Mouse (Mus musculus): ENCODE data around the gene Gm10300. TPM values are rescaled to one million over a fixed set of nuclear protein-coding genes. Genes with fewer than 3 reads are reported as not detected.
A peak's percentile ranks its signal among the peaks of the same experiment; 100 is the strongest.

Gm10300 gene
- total RNA-seq, 2 experiments from 2014 or later = not detected

DNA sequence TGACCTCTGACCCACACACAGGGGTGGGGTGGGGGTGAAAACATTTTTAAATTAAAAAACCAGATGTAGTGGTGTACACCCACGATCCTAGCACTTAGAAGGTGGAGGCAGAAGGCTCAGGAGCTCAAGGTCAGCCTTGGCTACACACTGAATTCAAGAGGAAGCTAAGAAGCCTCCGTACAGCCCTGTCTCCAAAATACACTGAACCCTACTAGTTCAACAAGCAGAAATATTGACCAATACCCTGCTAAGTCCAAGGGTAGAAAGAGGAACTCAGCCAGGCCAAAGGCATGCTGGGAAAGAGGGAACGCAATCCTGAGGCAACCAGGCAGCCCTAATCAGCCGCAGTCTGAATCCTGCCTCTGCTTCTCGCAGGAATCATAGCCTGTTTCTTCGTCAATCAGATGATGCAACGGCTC lies 3.8 kb downstream of the Gm10300 start:
- DNase-seq (ENCODE audit: low spot score in 2 of 2) = no peak

DNA sequence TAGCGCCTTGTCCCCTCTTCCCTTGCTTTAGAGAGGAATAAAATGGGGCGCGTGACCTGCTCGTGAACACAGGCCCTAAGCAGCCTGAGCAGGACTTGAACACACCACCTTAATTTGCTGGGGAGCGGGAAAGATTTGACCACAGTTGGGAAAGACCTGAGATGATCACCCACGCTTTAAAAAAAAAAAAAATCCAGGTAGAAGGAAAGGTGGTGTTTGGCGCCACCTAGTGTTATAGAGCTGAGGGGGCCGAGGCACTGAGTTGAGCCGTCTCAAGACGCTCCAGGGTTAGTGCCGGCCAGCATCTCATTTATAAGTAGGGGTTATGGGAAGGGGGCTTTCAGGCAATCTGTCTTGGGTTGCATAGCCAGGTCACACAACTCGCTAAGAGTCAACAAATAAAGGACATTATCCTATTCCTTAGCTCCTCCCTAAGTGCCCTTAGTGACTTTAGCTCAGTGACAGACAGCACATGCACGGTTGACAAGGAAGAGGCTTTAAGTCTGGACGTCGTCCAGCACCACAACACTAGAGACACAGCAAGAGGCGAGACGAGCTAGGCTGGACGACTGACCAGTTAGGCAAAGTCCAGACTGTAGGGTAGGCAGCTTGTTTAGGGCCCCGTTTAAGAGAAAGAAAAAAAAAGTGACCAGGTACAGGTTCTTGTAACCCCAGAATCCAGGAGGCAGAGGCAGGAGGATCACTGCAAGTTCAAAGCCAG lies 5.2 kb downstream of the Gm10300 start:
- DNase-seq (ENCODE audit: low spot score in 2 of 2) = peak in 1 of 2 experiments; percentile 74

DNA sequence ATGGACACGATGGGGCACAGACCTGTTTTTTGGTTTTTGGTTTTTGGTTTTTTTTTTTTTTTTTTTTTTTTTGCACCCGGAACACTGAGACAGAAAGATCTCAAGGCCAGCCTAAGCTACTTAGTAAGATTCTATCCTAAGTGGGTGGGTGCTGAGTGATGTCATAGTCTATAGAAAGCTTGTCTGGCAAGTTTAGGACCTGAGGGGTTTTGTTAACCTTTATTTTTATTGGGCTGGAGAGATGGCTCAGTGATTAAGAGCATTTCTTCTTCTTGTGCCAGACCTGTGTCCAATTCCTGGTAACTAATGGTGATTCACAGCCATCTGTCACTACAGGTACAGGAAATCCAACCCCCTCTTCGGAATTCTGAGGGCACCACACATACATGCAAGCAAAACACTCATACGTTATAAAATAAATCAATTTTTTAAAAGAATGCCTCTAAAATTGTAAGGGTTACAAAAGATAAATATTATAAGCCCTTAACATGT lies 6.0 kb downstream of the Gm10300 start:
- DNase-seq (ENCODE audit: low spot score in 2 of 2) = no peak

GRCm38 (mm10) chr4:132085114-132085513 lies 10.6 kb downstream of the Gm10300 start:
- DNase-seq (ENCODE audit: low spot score in 2 of 2) = no peak

DNA sequence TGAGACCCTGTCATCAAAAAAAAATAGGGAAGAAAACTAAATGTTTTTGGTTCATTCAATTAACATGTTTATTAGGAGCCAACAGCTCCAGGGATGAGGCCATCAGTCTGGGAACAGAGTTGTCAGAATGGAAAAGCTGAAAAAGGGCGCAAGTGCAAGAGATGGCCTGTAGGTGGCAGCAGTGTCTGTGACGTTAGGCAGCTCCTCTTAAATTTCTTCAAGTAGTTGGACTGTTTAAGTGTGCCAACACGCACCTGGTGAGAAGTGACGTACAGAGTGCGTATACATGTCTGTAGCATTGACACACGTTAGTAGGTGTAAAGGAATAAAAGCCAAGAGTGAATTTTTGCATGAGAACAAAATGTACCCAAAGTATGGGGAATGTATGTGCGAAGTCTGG lies 14.4 kb downstream of the Gm10300 start:
- peak in 1 of 2 experiments; percentile 75 for DNase-seq (ENCODE audit: low spot score in 2 of 2)

DNA sequence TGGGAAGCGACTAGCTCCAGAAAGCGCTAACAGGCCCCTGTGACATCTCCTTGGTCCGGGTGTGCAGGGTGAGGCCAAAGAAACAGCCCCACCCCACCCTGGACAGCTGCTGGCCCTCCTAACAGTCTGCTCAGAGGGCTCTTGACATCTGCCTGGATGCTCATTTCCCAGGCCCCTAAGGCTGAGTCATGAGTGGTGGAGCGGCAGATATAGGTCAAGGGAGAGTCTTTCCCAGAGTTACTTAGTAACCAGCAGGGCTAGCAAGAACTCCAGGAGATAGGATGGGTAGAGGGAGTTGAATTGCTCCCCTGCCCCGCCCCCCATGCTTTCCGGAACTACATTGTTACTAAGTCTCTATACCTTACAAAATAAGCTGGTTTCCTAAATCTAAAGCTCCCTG lies 18.6 kb downstream of the Gm10300 start:
- no peak for DNase-seq (ENCODE audit: low spot score in 2 of 2)

- no peak for DNase-seq (ENCODE audit: low spot score in 2 of 2)
Measured at GRCm38 (mm10) chr4:132093928-132094327, 19.4 kb downstream of the Gm10300 start.

GRCm38 (mm10) chr4:132095043-132095442 lies 20.5 kb downstream of the Gm10300 start:
- DNase-seq (ENCODE audit: low spot score in 2 of 2) = no peak

GRCm38 (mm10) chr4:132099548-132099947 lies 25.1 kb downstream of the Gm10300 start:
- DNase-seq (ENCODE audit: low spot score in 2 of 2) = peak in 1 of 2 experiments; percentile 60

GRCm38 (mm10) chr4:132101152-132101551 lies 26.7 kb downstream of the Gm10300 start:
- DNase-seq (ENCODE audit: low spot score in 2 of 2) = peak in 1 of 2 experiments; percentile 34

- no peak for DNase-seq (ENCODE audit: low spot score in 2 of 2)
Measured at GRCm38 (mm10) chr4:132108221-132108620, 33.7 kb downstream of the Gm10300 start.

GRCm38 (mm10) chr4:132111227-132111626 lies 36.7 kb downstream of the Gm10300 start:
- no peak for DNase-seq (ENCODE audit: low spot score in 2 of 2)

GRCm38 (mm10) chr4:132113411-132114095 lies 39.1 kb downstream of the Gm10300 start:
- DNase-seq (ENCODE audit: low spot score in 2 of 2) = no peak

DNA sequence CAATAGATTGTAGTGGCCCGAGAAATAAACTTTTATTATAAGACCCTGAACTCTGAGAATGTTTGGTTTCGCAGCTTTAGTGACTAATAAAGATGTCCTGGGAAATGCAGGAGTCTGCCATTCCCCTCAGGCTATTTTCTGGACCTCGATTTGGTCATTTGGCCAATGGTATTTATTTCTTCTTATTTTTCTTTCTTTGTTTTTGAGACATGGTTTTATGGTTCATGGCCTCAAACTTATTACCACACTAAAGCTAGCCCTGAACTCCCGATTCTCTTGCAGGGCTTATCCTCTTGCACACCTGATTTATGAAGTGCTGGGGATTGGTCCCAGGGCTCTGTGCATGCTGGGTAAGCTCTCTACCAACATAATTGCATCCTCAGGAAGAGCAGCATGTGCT lies 41.8 kb downstream of the Gm10300 start:
- no peak for DNase-seq (ENCODE audit: low spot score in 2 of 2)

GRCm38 (mm10) chr4:132119566-132119965 lies 45.1 kb downstream of the Gm10300 start:
- peak in 1 of 2 experiments; percentile 29 for DNase-seq (ENCODE audit: low spot score in 2 of 2)

GRCm38 (mm10) chr4:132121674-132122073 lies 47.2 kb downstream of the Gm10300 start:
- DNase-seq (ENCODE audit: low spot score in 2 of 2) = no peak

- no peak for DNase-seq (ENCODE audit: low spot score in 2 of 2)
Measured at GRCm38 (mm10) chr4:132123166-132123565, 48.7 kb downstream of the Gm10300 start.

Other genes starting within 250 kb of the Gm10300 start
- 10 to 100 TPM; 85.0 to 98.5 TPM for gene Ptpru, start 236.4 kb upstream of the Gm10300 start, total RNA-seq (2021)
- gene Mecr, start 231.2 kb upstream of the Gm10300 start, total RNA-seq (2021) = 10 to 100 TPM; 27.7 TPM
- 10 to 100 TPM; 71.4 to 71.5 TPM for gene Srsf4, start 201.1 kb upstream of the Gm10300 start, total RNA-seq (2021)
- gene Tmem200b, start 152.9 kb upstream of the Gm10300 start, total RNA-seq (2021) = 1 to 10 TPM; 1.2 to 1.3 TPM
- 10 to 100 TPM; 16.2 to 20.8 TPM for gene Epb41, start 624 bp downstream of the Gm10300 start, total RNA-seq (2021)
- gene Oprd1, start 69.8 kb downstream of the Gm10300 start, total RNA-seq (2021) = 10 to 100 TPM; 11.3 to 12.2 TPM
- gene Ythdf2, start 137.6 kb downstream of the Gm10300 start, total RNA-seq (2021) = 10 to 100 TPM; 48.5 to 48.6 TPM
- gene Gmeb1, start 186.9 kb downstream of the Gm10300 start, total RNA-seq (2021) = 10 to 100 TPM; 21.4 to 23.4 TPM
- 10 to 100 TPM; 25.1 to 26.7 TPM for gene Taf12, start 199.7 kb downstream of the Gm10300 start, total RNA-seq (2021)
- 1 to 10 TPM; 1.2 to 2.5 TPM for gene Rab42, start 228.7 kb downstream of the Gm10300 start, total RNA-seq (2021)